Mouse (Mus musculus): ENCODE data around the gene Rtkn2.

Rtkn2 gene

GRCm38 (mm10) chr10:68039641-68040205 lies 60.4 kb downstream of the Rtkn2 start:
- no peak for DNase-seq (ENCODE audit: low read depth, low spot score)

- DNase-seq (ENCODE audit: low read depth, low spot score), result no peak
Observed at GRCm38 (mm10) chr10:68040394-68040793, 61.0 kb downstream of the Rtkn2 start.

- no peak for DNase-seq (ENCODE audit: low read depth, low spot score)
Observed at GRCm38 (mm10) chr10:68043973-68044372, 64.6 kb downstream of the Rtkn2 start.

- no peak for DNase-seq (ENCODE audit: low read depth, low spot score)
Observed at GRCm38 (mm10) chr10:68044864-68045263, 65.5 kb downstream of the Rtkn2 start.

- DNase-seq (ENCODE audit: low read depth, low spot score), result no peak
Observed at GRCm38 (mm10) chr10:68048641-68049305, 69.4 kb downstream of the Rtkn2 start.

- no peak for DNase-seq (ENCODE audit: low read depth, low spot score)
Observed at GRCm38 (mm10) chr10:68050882-68051281, 71.5 kb downstream of the Rtkn2 start.

GRCm38 (mm10) chr10:68051316-68051933 lies 72.1 kb downstream of the Rtkn2 start:
- DNase-seq (ENCODE audit: low read depth, low spot score), result no peak

GRCm38 (mm10) chr10:68052307-68052706 lies 72.9 kb downstream of the Rtkn2 start:
- DNase-seq (ENCODE audit: low read depth, low spot score), result no peak

GRCm38 (mm10) chr10:68054131-68054530 lies 74.8 kb downstream of the Rtkn2 start:
- DNase-seq (ENCODE audit: low read depth, low spot score), result no peak

- no peak for DNase-seq (ENCODE audit: low read depth, low spot score)
Observed at GRCm38 (mm10) chr10:68054706-68055105, 75.3 kb downstream of the Rtkn2 start.

GRCm38 (mm10) chr10:68057841-68058240 lies 78.5 kb downstream of the Rtkn2 start:
- DNase-seq (ENCODE audit: low read depth, low spot score), result no peak

GRCm38 (mm10) chr10:68058378-68058777 lies 79.0 kb downstream of the Rtkn2 start:
- DNase-seq (ENCODE audit: low read depth, low spot score), result no peak

GRCm38 (mm10) chr10:68060590-68061248 lies 81.3 kb downstream of the Rtkn2 start:
- DNase-seq (ENCODE audit: low read depth, low spot score), result no peak

GRCm38 (mm10) chr10:68061249-68061615 lies 81.9 kb downstream of the Rtkn2 start:
- DNase-seq (ENCODE audit: low read depth, low spot score), result no peak

- DNase-seq (ENCODE audit: low read depth, low spot score), result no peak
Observed at GRCm38 (mm10) chr10:68063806-68064545, 84.6 kb downstream of the Rtkn2 start.

- no peak for DNase-seq (ENCODE audit: low read depth, low spot score)
Observed at GRCm38 (mm10) chr10:68064571-68064970, 85.2 kb downstream of the Rtkn2 start.

- no peak for DNase-seq (ENCODE audit: low read depth, low spot score)
Observed at GRCm38 (mm10) chr10:68066173-68066572, 86.8 kb downstream of the Rtkn2 start.

GRCm38 (mm10) chr10:68067961-68068360 lies 88.6 kb downstream of the Rtkn2 start:
- DNase-seq (ENCODE audit: low read depth, low spot score), result no peak

- no peak for DNase-seq (ENCODE audit: low read depth, low spot score)
Observed at GRCm38 (mm10) chr10:68068426-68068825, 89.1 kb downstream of the Rtkn2 start.

GRCm38 (mm10) chr10:68071041-68071440 lies 91.7 kb downstream of the Rtkn2 start:
- DNase-seq (ENCODE audit: low read depth, low spot score), result no peak

GRCm38 (mm10) chr10:68072626-68073025 lies 93.3 kb downstream of the Rtkn2 start:
- no peak for DNase-seq (ENCODE audit: low read depth, low spot score)

- no peak for DNase-seq (ENCODE audit: low read depth, low spot score)
Observed at GRCm38 (mm10) chr10:68074291-68074690, 94.9 kb downstream of the Rtkn2 start.

Data from telencephalon, adult 2 months (tissue).